Mouse (Mus musculus): Measurements from ENCODE around the gene Cd209g. TPM values are rescaled to one million over a fixed set of nuclear protein-coding genes. Genes with fewer than 3 reads are reported as not detected.
"Not testable (repeated sequence)": the region's sequence is repeated elsewhere in the genome, so short reads cannot be mapped to it uniquely, and the experiment has no call there.

Cd209g gene
- polyA plus RNA-seq (2016; fragmentation: Nextera tagmentation; extraction: Ambion mirVana) = not detected in 2 replicates

DNA sequence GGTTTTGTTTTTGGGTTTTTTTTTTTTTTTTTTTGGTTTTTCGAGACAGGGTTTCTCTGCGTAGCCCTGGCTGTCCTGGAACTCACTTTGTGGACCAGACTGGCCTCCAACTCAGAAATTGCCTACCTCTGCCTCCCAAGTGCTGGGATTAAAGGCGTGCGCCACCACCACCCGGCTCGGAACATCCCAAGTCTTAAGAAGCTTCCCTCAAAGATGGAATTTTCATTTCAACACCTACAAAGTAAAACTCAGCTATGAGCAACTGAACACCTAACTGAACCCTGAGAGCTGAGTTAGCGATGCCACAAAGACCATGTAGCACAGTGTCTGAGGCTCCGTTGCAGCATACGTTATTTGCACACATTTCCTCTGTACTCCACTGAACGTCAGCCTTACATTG, at the start of gene Cd209g:
TSS of gene Cd209g (plus strand) at position 301 of the 400 bp plus-strand sequence.
- H3K27me3 ChIP-seq (replicated peaks) = peaks cover 4% of the 10 kb centered on the region
- no peaks in the 10 kb centered on the region for H3K9me3 ChIP-seq (replicated peaks)
- no peak within 1 kb of the TSS for H3K9ac ChIP-seq
- no peak for ATAC-seq (ENCODE audit: insufficient number of reproducible peaks, low FRiP score)
- H3K4me3 ChIP-seq = no peak within 1 kb of the TSS
- WGBS = 90% methylated on average over 10 of the region's 10 CpGs
- H3K27ac ChIP-seq (ENCODE audit: poor library complexity, severe bottlenecking) = no peak within 1 kb of the TSS
- no peak within 1 kb of the TSS for H3K4me2 ChIP-seq
- no peaks in the 10 kb centered on the region for H3K36me3 ChIP-seq
- no peaks in the 10 kb centered on the region for H3K4me1 ChIP-seq (replicated peaks)

DNA sequence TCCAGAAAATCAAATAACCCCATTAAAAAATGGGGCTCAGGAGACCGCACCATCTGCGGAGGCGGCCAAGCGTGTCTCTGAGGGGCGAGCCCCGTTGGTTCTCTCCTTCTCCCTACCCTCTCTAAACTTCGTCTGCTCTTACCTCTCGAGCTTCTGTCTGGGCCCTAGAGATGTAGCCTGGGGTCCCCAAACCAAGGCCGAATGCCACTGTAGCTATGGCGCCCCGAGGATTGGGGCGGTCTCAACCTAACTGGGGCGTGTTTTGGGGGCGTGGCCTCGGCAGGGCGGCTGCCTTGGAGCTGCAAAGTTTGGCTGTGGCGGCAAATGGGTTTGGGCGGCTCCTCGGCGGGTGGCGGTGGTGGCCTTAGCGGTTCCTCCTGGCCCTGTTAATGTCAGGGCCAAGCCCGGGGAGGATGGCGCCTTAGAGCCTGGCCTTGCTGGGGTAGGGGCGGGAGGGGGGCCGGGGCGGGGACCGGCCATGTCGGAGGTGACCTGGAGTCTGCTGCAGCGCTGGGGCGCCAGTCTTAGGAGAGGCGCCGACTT, 46.6 kb upstream of the Cd209g start:
- ATAC-seq (ENCODE audit: insufficient number of reproducible peaks, low FRiP score); H3K27me3 ChIP-seq (replicated peaks): not testable (repeated sequence)
- 39% methylated on average over 32 of the region's 33 CpGs for WGBS

DNA sequence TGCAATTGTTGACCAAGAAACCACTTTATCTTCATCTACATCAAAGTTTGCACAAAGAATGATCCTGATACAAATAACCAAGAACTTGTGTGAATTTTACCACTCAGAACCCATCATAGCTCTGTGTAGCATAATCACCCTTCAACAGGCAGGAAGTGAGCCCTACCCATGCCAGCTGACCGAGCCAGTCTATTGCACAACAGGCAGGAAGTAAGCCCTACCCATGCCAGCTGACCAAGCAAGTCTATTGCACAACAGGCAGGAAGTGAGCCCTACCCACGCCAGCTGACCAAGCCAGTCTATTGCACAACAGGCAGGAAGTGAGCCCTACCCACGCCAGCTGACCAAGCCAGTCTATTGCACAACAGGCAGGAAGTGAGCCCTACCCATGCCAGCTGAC, 45.4 kb upstream of the Cd209g start:
- H3K36me3 ChIP-seq; H3K4me1 ChIP-seq (replicated peaks); ATAC-seq (ENCODE audit: insufficient number of reproducible peaks, low FRiP score); H3K4me3 ChIP-seq; H3K4me2 ChIP-seq; H3K27me3 ChIP-seq (replicated peaks); H3K9ac ChIP-seq; H3K27ac ChIP-seq (ENCODE audit: poor library complexity, severe bottlenecking): not testable (repeated sequence)
- peaks cover 11% of the 10 kb centered on the region for H3K9me3 ChIP-seq (replicated peaks)
- WGBS = 77% methylated on average over 3 of the region's 3 CpGs

More for the DNA sequence above, 46.6 kb upstream of the Cd209g start:
- peaks cover 13% of the 10 kb centered on the region for H3K9me3 ChIP-seq (replicated peaks)
- H3K27ac ChIP-seq (ENCODE audit: poor library complexity, severe bottlenecking); H3K36me3 ChIP-seq; H3K4me1 ChIP-seq (replicated peaks); H3K9ac ChIP-seq: not testable (repeated sequence)
- H3K4me2 ChIP-seq = 0 out of 2 replicates have a peak overlapping the region, but pooled peaks have one; percentile 16
- 0 out of 2 replicates have a peak overlapping the region, but pooled peaks have one; percentile 6 for H3K4me3 ChIP-seq

DNA sequence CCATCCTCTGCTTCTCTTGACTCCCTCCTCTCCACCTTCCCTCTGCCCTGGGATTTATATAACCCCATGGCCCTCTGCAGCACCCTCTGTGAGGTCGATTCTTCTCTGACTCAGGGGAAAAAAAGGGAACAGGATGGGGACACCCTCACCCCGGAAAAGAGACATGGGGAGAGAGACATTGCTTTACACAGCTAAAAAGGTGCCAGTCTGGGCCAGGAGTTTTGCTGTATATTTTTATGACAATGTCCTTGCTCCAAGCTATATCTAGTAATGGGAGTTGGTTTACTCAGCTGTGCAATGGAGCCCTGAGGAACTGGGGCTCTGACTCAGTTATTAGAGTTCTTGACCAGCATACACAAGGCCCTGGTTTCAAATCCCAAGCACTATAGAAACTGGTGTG, 28.2 kb upstream of the Cd209g start, which contains the start of gene Cd209f:
TSS of gene Cd209f (minus strand) at position 101 of the 400 bp plus-strand sequence.
- not testable (repeated sequence) for H3K9ac ChIP-seq; H3K27me3 ChIP-seq (replicated peaks); H3K27ac ChIP-seq (ENCODE audit: poor library complexity, severe bottlenecking); H3K4me3 ChIP-seq; H3K4me2 ChIP-seq; H3K4me1 ChIP-seq (replicated peaks); H3K36me3 ChIP-seq; H3K9me3 ChIP-seq (replicated peaks); ATAC-seq (ENCODE audit: insufficient number of reproducible peaks, low FRiP score)
- 47% methylated on average over 2 of the region's 2 CpGs for WGBS

DNA sequence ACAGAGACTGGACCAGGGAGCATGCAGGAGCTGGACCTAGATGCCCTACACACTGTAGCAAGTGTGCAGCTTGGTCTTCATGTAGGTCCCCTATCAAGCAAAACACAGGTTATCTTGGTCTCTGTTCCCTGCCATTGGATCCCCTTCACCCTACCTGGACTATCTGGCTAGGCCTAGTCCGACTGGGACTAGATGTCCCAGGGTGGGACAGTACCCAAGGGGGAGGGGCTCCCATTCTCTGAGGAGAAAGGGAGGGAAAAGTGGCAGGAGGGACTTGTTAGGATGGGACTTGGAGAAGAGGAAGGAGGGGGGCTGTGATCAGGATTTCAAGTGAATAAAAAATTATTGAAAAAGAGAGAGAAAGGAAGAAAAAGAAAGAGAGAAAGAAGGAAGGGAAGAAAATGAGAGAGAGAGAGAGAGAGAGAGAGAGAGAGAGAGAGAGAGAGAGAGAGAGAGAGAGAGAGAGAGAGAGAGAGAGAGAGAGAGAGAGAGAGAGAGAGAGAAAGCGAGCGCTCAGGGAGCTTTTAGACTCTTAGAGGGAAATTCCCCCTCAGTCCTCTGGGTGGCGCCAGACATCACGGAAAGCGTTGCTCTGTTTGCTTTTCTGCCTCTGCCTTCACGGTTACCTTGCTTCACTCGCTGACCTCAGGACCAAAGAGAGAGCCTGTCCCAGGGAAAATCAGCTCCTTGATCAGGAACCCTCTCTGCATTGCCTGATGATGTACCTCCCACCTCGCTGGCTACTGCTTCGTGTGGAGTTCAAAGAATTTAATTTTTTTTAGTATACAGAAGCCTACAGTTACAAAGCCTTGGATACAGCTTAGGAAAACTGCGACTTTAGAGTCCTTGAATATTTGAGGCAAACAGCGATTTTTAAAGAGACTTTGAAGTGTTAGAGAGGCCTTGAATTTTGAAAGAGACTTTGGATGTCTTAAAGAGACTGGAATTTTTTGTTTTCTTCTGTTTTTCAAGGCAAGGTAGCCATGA, 6.1 kb downstream of the Cd209g start:
- Histone ChIP-seq H3K4me1 (replicated peaks) (no peaks in the 10 kb centered on the region), H3K36me3 (no peaks in the 10 kb centered on the region), H3K4me2 (peak overlapping the region; percentile 30; the same call in 1 of the 2 replicates), H3K9me3 (replicated peaks) (no peaks in the 10 kb centered on the region), H3K4me3 (no peak overlapping the region), H3K27me3 (replicated peaks) (peaks cover 11% of the 10 kb centered on the region), H3K27ac (ENCODE audit: poor library complexity, severe bottlenecking) (no peak overlapping the region), H3K9ac (no peak overlapping the region)
- peak; percentile 39; the same call in 1 of the 2 replicates for ATAC-seq (ENCODE audit: insufficient number of reproducible peaks, low FRiP score)
- 8% methylated on average over 12 of the region's 12 CpGs for WGBS

DNA sequence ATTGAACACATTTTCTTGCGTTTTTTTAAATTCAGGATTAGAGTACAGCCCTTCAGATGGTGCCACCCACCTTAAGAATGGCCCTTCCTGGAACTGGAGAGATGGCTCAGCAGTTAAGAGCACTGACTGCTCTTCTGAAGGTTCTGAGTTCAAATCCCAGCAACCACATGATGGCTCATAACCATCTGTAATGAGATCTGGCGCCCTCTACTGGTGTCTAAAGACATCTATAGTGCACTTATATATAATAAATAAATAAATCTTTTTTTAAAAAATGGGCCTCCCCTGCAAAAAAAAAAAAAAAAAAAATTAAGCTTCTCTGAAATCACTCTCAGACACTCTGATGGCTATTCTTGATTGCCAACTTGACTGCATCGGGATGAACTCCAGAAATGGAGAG, 7.8 kb downstream of the Cd209g start:
- no peak overlapping the region for H3K27ac ChIP-seq (ENCODE audit: poor library complexity, severe bottlenecking)
- no peaks in the 10 kb centered on the region for H3K36me3 ChIP-seq
- no peak overlapping the region for H3K4me2 ChIP-seq
- H3K4me3 ChIP-seq = no peak overlapping the region
- H3K9ac ChIP-seq = no peak overlapping the region
- peaks cover 11% of the 10 kb centered on the region for H3K27me3 ChIP-seq (replicated peaks)
- no peaks in the 10 kb centered on the region for H3K4me1 ChIP-seq (replicated peaks)
- 57% methylated on average over 3 of the region's 3 CpGs for WGBS
- ATAC-seq (ENCODE audit: insufficient number of reproducible peaks, low FRiP score) = no peak
- no peaks in the 10 kb centered on the region for H3K9me3 ChIP-seq (replicated peaks)

DNA sequence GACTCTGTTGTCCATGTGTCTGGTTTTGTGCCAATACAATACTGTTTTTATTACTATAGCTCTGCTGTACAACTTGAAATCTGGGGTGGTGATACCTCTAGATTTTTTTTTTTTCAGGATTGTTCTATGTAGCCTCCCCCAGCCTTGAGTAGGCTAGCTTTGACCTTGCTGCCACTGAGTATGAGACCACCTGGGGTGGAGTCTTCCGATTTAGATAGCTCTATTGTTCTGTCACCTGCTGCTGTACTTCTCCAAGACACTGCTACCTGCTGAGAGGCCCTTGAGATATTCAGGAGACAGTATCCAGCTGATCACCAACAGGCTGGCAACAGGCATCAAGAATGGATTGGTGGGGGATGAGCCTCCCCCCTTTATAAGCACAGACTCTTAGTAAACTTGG, 13.4 kb downstream of the Cd209g start:
- no peak for ATAC-seq (ENCODE audit: insufficient number of reproducible peaks, low FRiP score)
- WGBS = 22% methylated on average over 1 of the region's 1 CpGs
- H3K4me2 ChIP-seq = no peak overlapping the region
- H3K9ac ChIP-seq = no peak overlapping the region
- H3K9me3 ChIP-seq (replicated peaks) = peaks cover 8% of the 10 kb centered on the region
- H3K4me3 ChIP-seq = no peak overlapping the region
- no peaks in the 10 kb centered on the region for H3K27me3 ChIP-seq (replicated peaks)
- no peaks in the 10 kb centered on the region for H3K36me3 ChIP-seq
- H3K27ac ChIP-seq (ENCODE audit: poor library complexity, severe bottlenecking) = no peak overlapping the region
- H3K4me1 ChIP-seq (replicated peaks) = no peaks in the 10 kb centered on the region

DNA sequence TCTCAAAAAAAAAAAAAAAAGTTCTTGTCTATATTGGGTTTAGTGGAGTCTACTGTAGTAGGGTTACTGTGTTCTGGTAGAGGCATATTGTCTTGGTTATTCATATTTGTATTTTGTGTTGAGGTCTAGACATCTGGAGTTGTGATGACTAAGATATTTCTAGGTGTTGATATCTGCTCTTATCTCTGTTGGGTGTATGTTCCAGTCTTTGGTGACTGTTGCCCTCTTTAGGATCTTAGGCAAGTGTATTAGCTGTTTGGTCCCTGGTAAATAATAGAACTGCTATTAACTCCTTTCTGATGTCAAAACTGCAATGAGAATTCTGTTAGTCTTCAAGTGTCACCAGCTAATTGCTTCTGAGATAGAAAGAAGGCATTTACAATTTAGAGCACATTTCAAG, 21.0 kb downstream of the Cd209g start:
- no peaks in the 10 kb centered on the region for H3K36me3 ChIP-seq
- H3K27me3 ChIP-seq (replicated peaks) = no peaks in the 10 kb centered on the region
- H3K4me2 ChIP-seq = no peak overlapping the region
- peaks cover 5% of the 10 kb centered on the region for H3K9me3 ChIP-seq (replicated peaks)
- no peak overlapping the region for H3K9ac ChIP-seq
- no peak overlapping the region for H3K4me3 ChIP-seq
- H3K27ac ChIP-seq (ENCODE audit: poor library complexity, severe bottlenecking) = no peak overlapping the region
- no peaks in the 10 kb centered on the region for H3K4me1 ChIP-seq (replicated peaks)
- ATAC-seq (ENCODE audit: insufficient number of reproducible peaks, low FRiP score) = no peak

DNA sequence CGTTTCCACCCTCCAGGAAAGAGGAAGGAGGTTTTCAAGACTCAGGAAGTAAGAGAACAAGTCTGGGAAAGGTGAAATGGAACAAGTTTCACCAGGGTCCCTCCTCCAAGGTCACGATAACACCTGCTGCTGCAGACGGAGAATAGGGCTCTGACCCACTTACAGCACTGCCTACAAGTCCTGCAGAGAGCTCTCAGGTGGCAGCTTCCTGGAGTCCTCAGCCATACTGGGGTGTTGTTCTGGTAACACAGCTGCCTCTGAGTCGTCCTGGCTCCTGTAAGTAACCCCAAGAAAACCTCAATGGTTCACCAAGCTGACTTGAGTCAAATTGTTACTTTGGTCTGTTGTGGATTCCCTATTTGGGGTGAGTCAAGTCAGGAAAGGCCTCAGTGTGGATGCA, 28.9 kb downstream of the Cd209g start:
- no peak overlapping the region for H3K9ac ChIP-seq
- no peaks in the 10 kb centered on the region for H3K9me3 ChIP-seq (replicated peaks)
- H3K4me3 ChIP-seq = no peak overlapping the region
- 50% methylated on average over 4 of the region's 4 CpGs for WGBS
- H3K4me1 ChIP-seq (replicated peaks) = peaks cover 9% of the 10 kb centered on the region
- H3K27me3 ChIP-seq (replicated peaks) = no peaks in the 10 kb centered on the region
- ATAC-seq (ENCODE audit: insufficient number of reproducible peaks, low FRiP score) = no peak
- H3K4me2 ChIP-seq = no peak overlapping the region
- no peaks in the 10 kb centered on the region for H3K36me3 ChIP-seq
- H3K27ac ChIP-seq (ENCODE audit: poor library complexity, severe bottlenecking) = no peak overlapping the region

DNA sequence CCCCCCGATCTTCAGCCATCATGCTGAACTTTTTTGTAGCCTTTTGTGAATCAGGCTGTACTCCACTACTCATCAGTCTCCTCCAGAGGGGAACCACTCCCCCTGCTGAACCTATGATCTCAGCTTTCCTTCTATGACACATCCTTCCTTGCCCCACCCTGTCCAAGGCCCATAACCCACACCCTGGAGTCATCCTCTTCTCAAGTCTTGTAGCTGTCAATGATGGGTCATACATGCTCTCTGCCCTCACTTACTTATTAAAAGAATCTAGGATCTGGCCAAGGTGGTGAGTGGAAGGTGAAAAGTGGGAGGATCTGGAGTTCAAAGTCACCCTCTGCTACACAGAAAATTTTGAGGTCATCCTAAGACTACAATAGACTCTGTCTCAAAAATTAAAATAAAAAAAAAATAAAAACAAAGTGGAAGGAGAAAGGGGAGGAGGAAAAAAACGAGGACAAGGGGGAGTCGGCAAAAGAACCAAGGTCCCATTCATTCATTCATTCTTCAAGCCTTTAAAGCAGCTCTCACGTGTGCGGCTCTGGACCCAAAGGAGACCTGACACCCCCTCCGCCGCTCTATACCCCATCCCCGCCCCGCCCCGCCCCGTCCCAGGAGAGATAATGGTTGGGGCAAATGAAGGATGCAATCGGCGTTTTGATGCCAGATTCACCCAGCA, 31.4 kb downstream of the Cd209g start:
- no peak for ATAC-seq (ENCODE audit: insufficient number of reproducible peaks, low FRiP score)
- Histone ChIP-seq H3K27ac (ENCODE audit: poor library complexity, severe bottlenecking) (no peak overlapping the region), H3K4me2 (peak overlapping the region; percentile 81), H3K4me3 (peak overlapping the region; percentile 91), H3K4me1 (replicated peaks) (peaks cover 9% of the 10 kb centered on the region), H3K9me3 (replicated peaks) (no peaks in the 10 kb centered on the region), H3K9ac (peak overlapping the region; percentile 49; the same call in 1 of the 2 replicates), H3K27me3 (replicated peaks) (no peaks in the 10 kb centered on the region), H3K36me3 (no peaks in the 10 kb centered on the region)
- WGBS = 8% methylated on average over 13 of the region's 13 CpGs
